Mouse (Mus musculus): ENCODE measurements around the gene Rnase11.

- no peak for TF ChIP-seq CTCF (IDR thresholded peaks at IDR 0.05; ENCODE audit: low read depth, low read length)
- no peak for TF ChIP-seq POLR2A (IDR thresholded peaks at IDR 0.05; ENCODE audit: extremely low read depth, insufficient read depth, low read length)
Measured at GRCm38 (mm10) chr14:51035206-51035605, 14.8 kb downstream of the Rnase11 start.
